Mouse (Mus musculus) midbrain, embryonic 13.5 days (tissue): ENCODE results near the gene Nxnl1. TPM values are rescaled to one million over a fixed set of nuclear protein-coding genes. Genes with fewer than 3 reads are reported as not detected.

Experiments
- ATAC-seq: fragments of 200-750 bp; cut with Nextera tagmentation; 2 replicates; pipeline ENCODE4 v1.8.0; 2017; ENCODE audit warnings: mild to moderate bottlenecking, moderate TSS enrichment, moderate library complexity
- H3K27ac ChIP-seq: fragments of 300-500 bp; sonication (generic); 2 replicates; pipeline ENCODE4 v1.5.1; 2015; ENCODE audit warnings: inconsistent platforms, mild to moderate bottlenecking, moderate library complexity
- H3K27me3 ChIP-seq: fragments of 300-500 bp; sonication (generic); 2 replicates; pipeline ENCODE4 v1.6.1; 2015; ENCODE audit warnings: mild to moderate bottlenecking, inconsistent platforms
- H3K36me3 ChIP-seq: fragments of 300-500 bp; sonication (generic); 2 replicates; pipeline ENCODE4 v1.6.1; 2015; ENCODE audit warnings: mild to moderate bottlenecking, inconsistent platforms
- H3K4me1 ChIP-seq: fragments of 300-500 bp; sonication (generic); replicated peaks from 2 replicates; pipeline ENCODE4 v1.6.1; 2015; ENCODE audit warnings: inconsistent platforms
- H3K4me2 ChIP-seq: fragments of 300-500 bp; sonication (generic); replicated peaks from 2 replicates; pipeline ENCODE4 v1.6.1; 2015; ENCODE audit warnings: moderate library complexity, mild to moderate bottlenecking, inconsistent platforms
- H3K4me3 ChIP-seq: fragments of 300-500 bp; sonication (generic); replicated peaks from 2 replicates; pipeline ENCODE4 v1.5.1; 2015; ENCODE audit warnings: mild to moderate bottlenecking, inconsistent platforms
- H3K9ac ChIP-seq: fragments of 300-500 bp; sonication (generic); replicated peaks from 2 replicates; pipeline ENCODE4 v1.6.1; 2015; ENCODE audit warnings: mild to moderate bottlenecking, inconsistent platforms
- H3K9me3 ChIP-seq: fragments of 300-500 bp; sonication (generic); 2 replicates; pipeline ENCODE4 v1.6.1; 2016; ENCODE audit warnings: mild to moderate bottlenecking, inconsistent platforms
- WGBS: fragments of 180-500 bp; shearing (Covaris S2); methylation state at CpG from one replicate; pipeline ENCODE4 v1.1.7; 2015; 5-methylcytosine and 5-hydroxymethylcytosine counted together
- polyA plus RNA-seq: library from polyadenylated mRNA; unstranded; fragments of >200 nt; fragmentation: Nextera tagmentation; extraction: Ambion mirVana; gene quantifications from 2 replicates; pipeline ENCODE4 v1.2.1, GENCODE M21; 2015

The Nxnl1 gene
- polyA plus RNA-seq, 1 experiment from 2014 or later, result not detected

GRCm38 (mm10) chr8:71562751-71563150 is 3.6 kb downstream of the Nxnl1 start:
- H3K4me1 ChIP-seq, result peaks cover 14% of the 10 kb centered on the region
- H3K27me3 ChIP-seq, result peaks cover 70% of the 10 kb centered on the region
- no peak overlapping the region; the same call in 1 of the 2 replicates for H3K9ac ChIP-seq
- H3K9me3 ChIP-seq, result peaks cover 4% of the 10 kb centered on the region; the same call in 1 of the 2 replicates
- H3K4me3 ChIP-seq, result peak overlapping the region; percentile 28
- H3K27ac ChIP-seq, result no peak overlapping the region
- no peaks in the 10 kb centered on the region for H3K36me3 ChIP-seq
- WGBS, result 2% methylated on average over 33 of the region's 33 CpGs
- H3K4me2 ChIP-seq, result peak overlapping the region; percentile 43
- ATAC-seq, result peak; percentile 67

GRCm38 (mm10) chr8:71561401-71561800 is 5.0 kb downstream of the Nxnl1 start:
- ATAC-seq, result no peak
- 4% methylated on average over 15 of the region's 15 CpGs for WGBS

GRCm38 (mm10) chr8:71560765-71561164 is 5.6 kb downstream of the Nxnl1 start:
- H3K9me3 ChIP-seq, result peaks cover 4% of the 10 kb centered on the region; the same call in 1 of the 2 replicates
- 87% methylated on average over 5 of the region's 5 CpGs for WGBS
- peaks cover 82% of the 10 kb centered on the region for H3K27me3 ChIP-seq
- H3K27ac ChIP-seq, result no peak overlapping the region
- ATAC-seq, result no peak
- peaks cover 14% of the 10 kb centered on the region for H3K4me1 ChIP-seq
- H3K36me3 ChIP-seq, result no peaks in the 10 kb centered on the region
- no peak overlapping the region for H3K4me2 ChIP-seq
- no peak overlapping the region for H3K4me3 ChIP-seq
- no peak overlapping the region for H3K9ac ChIP-seq

More at GRCm38 (mm10) chr8:71561401-71561800, 5.0 kb downstream of the Nxnl1 start:
- Histone ChIP-seq H3K9me3 (peaks cover 4% of the 10 kb centered on the region; the same call in 1 of the 2 replicates), H3K4me1 (peaks cover 14% of the 10 kb centered on the region), H3K9ac (no peak overlapping the region), H3K27ac (no peak overlapping the region), H3K36me3 (no peaks in the 10 kb centered on the region), H3K4me2 (no peak overlapping the region), H3K27me3 (peaks cover 76% of the 10 kb centered on the region), H3K4me3 (no peak overlapping the region)

- no peak overlapping the region for H3K4me3 ChIP-seq
- H3K27me3 ChIP-seq, result peaks cover 88% of the 10 kb centered on the region
- peaks cover 4% of the 10 kb centered on the region; the same call in 1 of the 2 replicates for H3K9me3 ChIP-seq
- no peak overlapping the region for H3K9ac ChIP-seq
- 80% methylated on average over 3 of the region's 3 CpGs for WGBS
- H3K27ac ChIP-seq, result no peak overlapping the region
- peaks cover 14% of the 10 kb centered on the region for H3K4me1 ChIP-seq
- no peaks in the 10 kb centered on the region for H3K36me3 ChIP-seq
- no peak overlapping the region for H3K4me2 ChIP-seq
- no peak for ATAC-seq
Observed at GRCm38 (mm10) chr8:71560071-71560470, 6.3 kb downstream of the Nxnl1 start.

- 2% methylated on average over 24 of the region's 24 CpGs for WGBS
- peak overlapping the region; percentile 39 for H3K4me2 ChIP-seq
Observed at GRCm38 (mm10) chr8:71558958-71559690, 7.3 kb downstream of the Nxnl1 start.

GRCm38 (mm10) chr8:71558071-71558957 is 8.1 kb downstream of the Nxnl1 start, which contains the start of gene Tmem221:
TSS of gene Tmem221 (minus strand) at chr8:71558871.
- no peak for ATAC-seq
- WGBS, result 4% methylated on average over 70 of the region's 70 CpGs
- Histone ChIP-seq H3K4me1 (peaks cover 14% of the 10 kb centered on the region), H3K4me2 (peak within 1 kb of the TSS; percentile 39), H3K27me3 (peaks cover 81% of the 10 kb centered on the region), H3K4me3 (peak within 1 kb of the TSS; percentile 23), H3K36me3 (no peaks in the 10 kb centered on the region), H3K9me3 (no peaks in the 10 kb centered on the region), H3K27ac (no peak within 1 kb of the TSS), H3K9ac (no peak within 1 kb of the TSS)

More at GRCm38 (mm10) chr8:71558958-71559690, 7.3 kb downstream of the Nxnl1 start:
- peaks cover 87% of the 10 kb centered on the region for H3K27me3 ChIP-seq
- H3K36me3 ChIP-seq, result no peaks in the 10 kb centered on the region
- no peak overlapping the region for H3K27ac ChIP-seq
- peaks cover 14% of the 10 kb centered on the region for H3K4me1 ChIP-seq
- H3K4me3 ChIP-seq, result peak overlapping the region; percentile 23
- ATAC-seq, result no peak
- peaks cover 3% of the 10 kb centered on the region; the same call in 1 of the 2 replicates for H3K9me3 ChIP-seq
- no peak overlapping the region for H3K9ac ChIP-seq

GRCm38 (mm10) chr8:71554644-71555043 is 11.8 kb downstream of the Nxnl1 start:
- Histone ChIP-seq H3K36me3 (no peaks in the 10 kb centered on the region), H3K4me2 (no peak overlapping the region), H3K27me3 (peaks cover 45% of the 10 kb centered on the region), H3K4me1 (peaks cover 7% of the 10 kb centered on the region), H3K27ac (no peak overlapping the region), H3K9me3 (no peaks in the 10 kb centered on the region), H3K9ac (no peak overlapping the region), H3K4me3 (no peak overlapping the region)
- ATAC-seq, result no peak
- WGBS, result 89% methylated on average over 2 of the region's 2 CpGs

- H3K4me2 ChIP-seq, result no peak overlapping the region
- no peaks in the 10 kb centered on the region; the same call in 1 of the 2 replicates for H3K36me3 ChIP-seq
- peaks cover 7% of the 10 kb centered on the region for H3K4me1 ChIP-seq
- no peak overlapping the region for H3K9ac ChIP-seq
- H3K27me3 ChIP-seq, result peaks cover 38% of the 10 kb centered on the region
- H3K27ac ChIP-seq, result no peak overlapping the region
- no peak overlapping the region for H3K4me3 ChIP-seq
- H3K9me3 ChIP-seq, result no peaks in the 10 kb centered on the region
- WGBS, result 74% methylated on average over 6 of the region's 6 CpGs
- no peak for ATAC-seq
Observed at GRCm38 (mm10) chr8:71554001-71554400, 12.4 kb downstream of the Nxnl1 start.

- no peaks in the 10 kb centered on the region for H3K9me3 ChIP-seq
- H3K4me1 ChIP-seq, result no peaks in the 10 kb centered on the region
- no peak overlapping the region for H3K9ac ChIP-seq
- no peak overlapping the region for H3K4me2 ChIP-seq
- no peak overlapping the region for H3K4me3 ChIP-seq
- no peak for ATAC-seq
- H3K27me3 ChIP-seq, result peaks cover 26% of the 10 kb centered on the region
- H3K27ac ChIP-seq, result no peak overlapping the region
- H3K36me3 ChIP-seq, result peaks cover 10% of the 10 kb centered on the region
- WGBS, result 78% methylated on average over 6 of the region's 6 CpGs
Observed at GRCm38 (mm10) chr8:71552770-71553169, 13.6 kb downstream of the Nxnl1 start.

- Histone ChIP-seq H3K4me3 (no peak overlapping the region), H3K9ac (no peak overlapping the region), H3K4me1 (no peaks in the 10 kb centered on the region), H3K27me3 (peaks cover 6% of the 10 kb centered on the region), H3K4me2 (no peak overlapping the region), H3K9me3 (no peaks in the 10 kb centered on the region), H3K36me3 (peaks cover 27% of the 10 kb centered on the region), H3K27ac (no peak overlapping the region)
- WGBS, result 67% methylated on average over 7 of the region's 7 CpGs
- ATAC-seq, result no peak
Observed at GRCm38 (mm10) chr8:71550754-71551153, 15.6 kb downstream of the Nxnl1 start.

GRCm38 (mm10) chr8:71547590-71547989 is 18.8 kb downstream of the Nxnl1 start:
- Histone ChIP-seq H3K36me3 (peaks cover 35% of the 10 kb centered on the region), H3K27me3 (no peaks in the 10 kb centered on the region), H3K27ac (no peak overlapping the region), H3K4me3 (no peak overlapping the region), H3K9me3 (no peaks in the 10 kb centered on the region), H3K9ac (no peak overlapping the region), H3K4me2 (no peak overlapping the region), H3K4me1 (peaks cover 12% of the 10 kb centered on the region)
- no peak for ATAC-seq
- WGBS, result 87% methylated on average over 7 of the region's 7 CpGs

GRCm38 (mm10) chr8:71545053-71545452 is 21.3 kb downstream of the Nxnl1 start:
- H3K9ac ChIP-seq, result no peak overlapping the region
- ATAC-seq, result no peak
- peaks cover under 1% of the 10 kb centered on the region; the same call in 1 of the 2 replicates for H3K27me3 ChIP-seq
- no peak overlapping the region for H3K27ac ChIP-seq
- H3K9me3 ChIP-seq, result no peaks in the 10 kb centered on the region
- peaks cover 35% of the 10 kb centered on the region for H3K36me3 ChIP-seq
- H3K4me1 ChIP-seq, result peaks cover 12% of the 10 kb centered on the region
- 92% methylated on average over 11 of the region's 11 CpGs for WGBS
- no peak overlapping the region for H3K4me3 ChIP-seq
- no peak overlapping the region for H3K4me2 ChIP-seq
